Mouse (Mus musculus) Muller cell, postnatal 12 days (primary cell): Measurements from ENCODE around the gene Fam204a.
A peak's percentile ranks its signal among the peaks of the same experiment; 100 is the strongest.

Experiments used
- DNase-seq: peaks from one replicate; pipeline ENCODE4 v3.0.0-alpha.2; 2015; ENCODE audit errors: inconsistent ontology term

Fam204a gene

GRCm38 (mm10) chr19:60225899-60226844 is at the start of gene Fam204a:
Fam204a (minus strand) TSS chr19:60226701.
- peak; percentile 90 for DNase-seq

- no peak for DNase-seq
These were observed 39.3 kb upstream of the Fam204a start for GRCm38 (mm10) chr19:60265789-60266188.

GRCm38 (mm10) chr19:60260689-60261088 is 34.2 kb upstream of the Fam204a start:
- DNase-seq = no peak

GRCm38 (mm10) chr19:60252021-60252420 is 25.5 kb upstream of the Fam204a start:
- no peak for DNase-seq

GRCm38 (mm10) chr19:60251197-60251596 is 24.7 kb upstream of the Fam204a start:
- DNase-seq = no peak

GRCm38 (mm10) chr19:60245250-60245649 is 18.7 kb upstream of the Fam204a start:
- DNase-seq = no peak

GRCm38 (mm10) chr19:60242620-60243019 is 16.1 kb upstream of the Fam204a start:
- DNase-seq = no peak

GRCm38 (mm10) chr19:60241916-60242602 is 15.6 kb upstream of the Fam204a start:
- no peak for DNase-seq

GRCm38 (mm10) chr19:60231542-60231941 is 5.0 kb upstream of the Fam204a start:
- no peak for DNase-seq

GRCm38 (mm10) chr19:60226845-60227235 is 339 bp upstream of the Fam204a start:
- no peak for DNase-seq

GRCm38 (mm10) chr19:60219395-60219794 is 7.1 kb downstream of the Fam204a start:
- DNase-seq = no peak

GRCm38 (mm10) chr19:60217985-60218384 is 8.5 kb downstream of the Fam204a start:
- no peak for DNase-seq

- DNase-seq = no peak
These were observed 18.3 kb downstream of the Fam204a start for GRCm38 (mm10) chr19:60208173-60208572.

GRCm38 (mm10) chr19:60204176-60204575 is 22.3 kb downstream of the Fam204a start:
- peak; percentile 26 for DNase-seq

GRCm38 (mm10) chr19:60200294-60200693 is 26.2 kb downstream of the Fam204a start:
- DNase-seq = no peak

- no peak for DNase-seq
These were observed 27.3 kb downstream of the Fam204a start for GRCm38 (mm10) chr19:60199152-60199551.

GRCm38 (mm10) chr19:60192790-60193189 is 33.7 kb downstream of the Fam204a start:
- DNase-seq = no peak

GRCm38 (mm10) chr19:60189206-60189605 is 37.3 kb downstream of the Fam204a start:
- no peak for DNase-seq

- no peak for DNase-seq
These were observed 43.6 kb downstream of the Fam204a start for GRCm38 (mm10) chr19:60182901-60183300.

- DNase-seq = no peak
These were observed 44.3 kb downstream of the Fam204a start for GRCm38 (mm10) chr19:60182171-60182570.

- no peak for DNase-seq
These were observed 47.5 kb downstream of the Fam204a start for GRCm38 (mm10) chr19:60178771-60179563.

GRCm38 (mm10) chr19:60165417-60165816 is 61.1 kb downstream of the Fam204a start:
- DNase-seq = no peak
